Mouse (Mus musculus) midbrain, embryonic 16.5 days (tissue): ENCODE measurements around the gene Zfp280b. TPM values are rescaled to one million over a fixed set of nuclear protein-coding genes. Genes with fewer than 3 reads are reported as not detected.
"Not testable (repeated sequence)": the region's sequence is repeated elsewhere in the genome, so short reads cannot be mapped to it uniquely, and the experiment has no call there.

Source experiments
- ATAC-seq: fragments of 200-750 bp; cut with Nextera tagmentation; 2 replicates; pipeline ENCODE4 v1.8.0; 2017; ENCODE audit warnings: moderate TSS enrichment
- H3K27ac ChIP-seq: fragments of 300-500 bp; sonication (generic); 2 replicates; pipeline ENCODE4 v1.5.1; 2014; ENCODE audit warnings: mild to moderate bottlenecking, low read length, mixed read lengths
- H3K27me3 ChIP-seq: fragments of 300-500 bp; sonication (generic); 2 replicates; pipeline ENCODE4 v1.6.1; 2014; ENCODE audit warnings: low read depth, low read length, mixed read lengths; ENCODE audit not compliant: control insufficient read depth, insufficient read depth
- H3K36me3 ChIP-seq: fragments of 300-500 bp; sonication (generic); 2 replicates; pipeline ENCODE4 v1.6.1; 2014; ENCODE audit warnings: mild to moderate bottlenecking, low read length, moderate library complexity, mixed read lengths; ENCODE audit not compliant: control insufficient read depth, insufficient read depth
- H3K4me1 ChIP-seq: fragments of 300-500 bp; sonication (generic); 2 replicates; pipeline ENCODE4 v1.6.1; 2014; ENCODE audit warnings: mild to moderate bottlenecking, low read length, mixed read lengths; ENCODE audit not compliant: control insufficient read depth, insufficient read depth
- H3K4me2 ChIP-seq: fragments of 300-500 bp; sonication (generic); 2 replicates; pipeline ENCODE4 v1.6.1; 2014; ENCODE audit warnings: mild to moderate bottlenecking, low read length, mixed read lengths
- H3K4me3 ChIP-seq: fragments of 300-500 bp; sonication (generic); 2 replicates; pipeline ENCODE4 v1.5.1; 2014; ENCODE audit warnings: low read depth, mild to moderate bottlenecking, low read length, moderate library complexity, mixed read lengths
- H3K9ac ChIP-seq: fragments of 300-500 bp; sonication (generic); 2 replicates; pipeline ENCODE4 v1.6.1; 2014; ENCODE audit warnings: low read depth, low read length, mixed read lengths
- H3K9me3 ChIP-seq: fragments of 300-500 bp; sonication (generic); replicated peaks from 2 replicates; pipeline ENCODE4 v1.6.1; 2014; ENCODE audit warnings: mild to moderate bottlenecking, low read length, mixed read lengths; ENCODE audit not compliant: control insufficient read depth, poor library complexity, severe bottlenecking
- WGBS: fragments of 180-500 bp; shearing (Covaris S2); extraction: QIAGEN DNeasy Blood & Tissue Kit; methylation state at CpG from one replicate; pipeline ENCODE4 v1.1.7; 2014; 5-methylcytosine and 5-hydroxymethylcytosine counted together
- polyA plus RNA-seq: library from polyadenylated mRNA; unstranded; fragments of >200 nt; fragmentation: Nextera tagmentation; extraction: Ambion mirVana; gene quantifications from 2 replicates; pipeline ENCODE4 v1.2.1, GENCODE M21; 2015

Zfp280b gene
- 11.9 and 14.2 TPM in 2 replicates for polyA plus RNA-seq

- H3K27ac ChIP-seq, result peak within 1 kb of the TSS; percentile 83
- peak within 1 kb of the TSS; percentile 93 for H3K4me3 ChIP-seq
- no peaks in the 10 kb centered on the region for H3K9me3 ChIP-seq
- peaks cover 12% of the 10 kb centered on the region for H3K4me1 ChIP-seq
- H3K4me2 ChIP-seq, result peak within 1 kb of the TSS; percentile 91
- no peaks in the 10 kb centered on the region for H3K27me3 ChIP-seq
- 0 out of 2 replicates have a peak, but pooled peaks cover 3% of the 10 kb centered on the region for H3K36me3 ChIP-seq
- H3K9ac ChIP-seq, result peak within 1 kb of the TSS; percentile 95
- peak; percentile 98 for ATAC-seq
- under 1% methylated on average over 57 of the region's 58 CpGs for WGBS
Observed at GRCm38 (mm10) chr10:76032402-76033118, at the start of gene Zfp280b. Zfp280b (plus strand) TSS chr10:76032650.

GRCm38 (mm10) chr10:75990430-75991042 is 41.9 kb upstream of the Zfp280b start:
- no peak overlapping the region for H3K27ac ChIP-seq
- H3K4me3 ChIP-seq, result no peak overlapping the region
- H3K4me1 ChIP-seq, result no peaks in the 10 kb centered on the region
- no peaks in the 10 kb centered on the region for H3K36me3 ChIP-seq
- ATAC-seq, result no peak
- H3K4me2 ChIP-seq, result no peak overlapping the region
- 60% methylated on average over 4 of the region's 4 CpGs for WGBS
- H3K9ac ChIP-seq, result no peak overlapping the region
- no peaks in the 10 kb centered on the region for H3K27me3 ChIP-seq
- no peaks in the 10 kb centered on the region for H3K9me3 ChIP-seq

DNA sequence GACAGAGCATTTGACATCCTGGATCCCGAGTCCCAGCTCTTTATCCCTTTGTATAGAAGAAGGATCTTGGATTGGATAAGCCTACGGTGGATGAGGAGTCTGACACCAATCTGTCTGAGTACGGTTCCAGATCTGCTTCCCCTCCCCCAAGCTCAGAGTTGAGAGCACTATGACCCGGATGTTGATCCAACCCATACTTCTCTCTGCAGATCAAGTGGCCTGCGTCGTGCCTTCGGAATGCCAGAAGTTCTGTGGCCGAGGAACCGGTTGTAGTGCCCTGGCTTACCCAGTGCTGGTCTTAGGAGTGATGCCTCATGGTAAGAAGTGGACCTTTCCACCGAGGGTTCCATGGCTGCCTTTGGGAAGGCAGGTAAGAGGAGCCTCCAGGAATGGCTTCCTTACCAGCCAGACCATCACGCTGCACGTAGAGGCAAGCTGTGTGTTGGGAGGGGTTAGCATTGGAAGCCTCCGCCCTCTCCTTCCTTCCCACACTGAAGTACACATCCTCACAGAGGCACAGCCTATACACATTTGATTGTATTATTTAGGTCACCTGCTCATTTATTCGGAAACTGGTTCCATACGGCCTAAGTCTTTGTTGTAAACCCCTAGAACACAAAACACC is 38.7 kb upstream of the Zfp280b start:
- Histone ChIP-seq H3K4me3 (no peak overlapping the region), H3K4me2 (no peak overlapping the region), H3K9me3 (no peaks in the 10 kb centered on the region), H3K27ac (no peak overlapping the region), H3K9ac (no peak overlapping the region), H3K4me1 (no peaks in the 10 kb centered on the region), H3K36me3 (no peaks in the 10 kb centered on the region), H3K27me3 (no peaks in the 10 kb centered on the region)
- WGBS, result 93% methylated on average over 15 of the region's 15 CpGs
- no peak for ATAC-seq

DNA sequence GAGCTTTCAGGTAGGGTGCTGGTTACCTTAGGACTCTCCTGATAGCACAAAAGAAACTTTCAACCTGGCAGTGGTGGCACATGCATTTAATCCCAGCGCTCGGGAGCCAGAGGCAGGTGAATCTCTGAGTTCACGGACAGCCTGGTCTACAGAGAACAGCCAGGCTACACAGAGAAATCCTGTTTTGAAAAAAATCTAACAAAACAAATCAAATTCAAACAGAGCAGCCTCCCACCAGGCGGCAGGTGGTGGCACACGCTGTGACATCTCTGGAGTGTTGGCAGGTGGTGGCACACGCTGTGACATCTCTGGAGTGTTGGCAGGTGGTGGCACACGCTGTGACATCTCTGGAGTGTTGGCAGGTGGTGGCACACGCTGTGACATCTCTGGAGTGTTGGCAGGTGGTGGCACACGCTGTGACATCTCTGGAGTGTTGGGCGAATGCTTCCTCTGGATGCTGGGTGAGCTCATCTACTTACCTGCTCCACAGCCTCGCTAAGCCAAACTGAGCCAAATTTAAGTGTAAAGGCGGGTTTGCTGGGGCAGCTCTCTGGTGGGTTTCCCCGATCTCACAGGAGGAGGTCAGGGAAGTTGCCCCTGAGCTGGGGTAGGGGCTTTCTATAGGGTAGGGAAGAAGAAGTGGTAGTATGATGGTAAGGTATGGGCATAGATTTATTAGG is 37.8 kb upstream of the Zfp280b start:
- not testable (repeated sequence) for H3K36me3 ChIP-seq, H3K4me1 ChIP-seq, H3K4me2 ChIP-seq, H3K9me3 ChIP-seq, ATAC-seq, H3K4me3 ChIP-seq, H3K9ac ChIP-seq, H3K27ac ChIP-seq, H3K27me3 ChIP-seq
- 69% methylated on average over 12 of the region's 13 CpGs for WGBS

DNA sequence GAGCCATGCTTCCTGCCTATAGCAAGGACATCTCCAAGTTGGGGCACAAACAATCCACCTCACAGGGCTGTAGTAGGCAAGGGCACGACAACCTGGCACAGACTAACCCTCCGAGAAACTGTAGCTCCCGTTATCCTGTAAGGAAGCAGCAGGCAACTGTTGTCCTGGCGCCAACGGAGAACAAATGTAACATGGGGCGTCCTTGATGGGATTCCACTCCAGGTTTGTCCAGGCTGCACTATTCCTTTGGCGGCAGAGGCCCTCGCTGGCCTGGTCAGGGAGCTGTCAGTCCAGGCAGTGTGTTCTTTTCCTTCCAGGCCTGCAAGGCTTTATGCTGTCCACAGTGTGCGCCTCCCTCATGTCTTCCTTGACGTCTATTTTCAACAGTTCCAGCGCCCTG is 37.0 kb upstream of the Zfp280b start:
- no peaks in the 10 kb centered on the region for H3K9me3 ChIP-seq
- no peak overlapping the region for H3K9ac ChIP-seq
- no peak for ATAC-seq
- no peak overlapping the region for H3K4me2 ChIP-seq
- no peak overlapping the region for H3K27ac ChIP-seq
- H3K4me1 ChIP-seq, result no peaks in the 10 kb centered on the region
- WGBS, result 89% methylated on average over 11 of the region's 11 CpGs
- no peaks in the 10 kb centered on the region for H3K27me3 ChIP-seq
- H3K4me3 ChIP-seq, result no peak overlapping the region
- no peaks in the 10 kb centered on the region for H3K36me3 ChIP-seq

DNA sequence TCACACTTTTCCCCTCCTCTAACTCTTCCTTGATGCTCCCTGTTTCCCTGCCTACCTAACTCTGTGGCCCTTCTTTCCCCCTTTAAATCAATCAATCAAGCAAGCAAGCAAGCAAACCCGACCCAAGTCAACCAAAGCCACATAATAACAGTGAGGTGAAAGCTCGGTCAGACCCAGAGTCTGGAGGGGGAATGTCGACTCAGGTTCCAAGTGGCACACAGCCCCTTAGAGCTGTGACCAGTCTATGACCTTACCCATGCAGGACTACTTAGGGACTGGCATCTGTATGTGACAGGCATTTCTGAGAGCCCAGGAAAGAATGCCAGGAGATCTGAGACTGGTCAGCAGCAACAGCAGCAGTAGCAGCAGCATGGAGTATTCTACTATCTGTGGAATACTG is 36.1 kb upstream of the Zfp280b start:
- Histone ChIP-seq H3K27me3 (no peaks in the 10 kb centered on the region), H3K9ac (no peak overlapping the region), H3K36me3 (no peaks in the 10 kb centered on the region), H3K4me1 (no peaks in the 10 kb centered on the region), H3K9me3 (no peaks in the 10 kb centered on the region), H3K4me3 (no peak overlapping the region), H3K27ac (no peak overlapping the region), H3K4me2 (no peak overlapping the region)
- 81% methylated on average over 3 of the region's 3 CpGs for WGBS
- ATAC-seq, result no peak

DNA sequence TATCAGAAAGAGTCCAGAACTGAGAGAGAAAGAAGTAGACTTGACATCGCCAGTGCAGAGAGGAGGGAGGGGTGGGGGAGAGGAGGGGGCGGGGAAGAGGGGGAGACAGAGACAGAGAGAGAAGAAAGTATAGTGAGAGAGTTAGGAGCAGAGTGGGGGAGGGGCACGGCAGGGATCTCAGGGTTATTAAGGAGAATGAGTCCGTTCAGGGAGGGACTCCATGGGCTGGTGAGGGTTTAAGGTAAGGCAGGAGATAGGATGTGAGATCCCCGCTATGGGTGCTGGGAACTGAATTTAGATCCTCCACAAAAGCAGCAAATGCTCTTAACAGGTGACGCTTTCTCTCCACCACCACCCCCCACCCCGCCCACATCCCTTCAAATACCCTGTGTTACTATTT is 31.3 kb upstream of the Zfp280b start:
- WGBS, result 31% methylated on average over 7 of the region's 7 CpGs
- H3K4me3 ChIP-seq, result no peak overlapping the region
- no peaks in the 10 kb centered on the region for H3K9me3 ChIP-seq
- H3K4me1 ChIP-seq, result no peaks in the 10 kb centered on the region
- no peak overlapping the region for H3K9ac ChIP-seq
- H3K27me3 ChIP-seq, result no peaks in the 10 kb centered on the region
- no peak overlapping the region for H3K4me2 ChIP-seq
- no peak for ATAC-seq
- H3K36me3 ChIP-seq, result no peaks in the 10 kb centered on the region
- no peak overlapping the region for H3K27ac ChIP-seq

DNA sequence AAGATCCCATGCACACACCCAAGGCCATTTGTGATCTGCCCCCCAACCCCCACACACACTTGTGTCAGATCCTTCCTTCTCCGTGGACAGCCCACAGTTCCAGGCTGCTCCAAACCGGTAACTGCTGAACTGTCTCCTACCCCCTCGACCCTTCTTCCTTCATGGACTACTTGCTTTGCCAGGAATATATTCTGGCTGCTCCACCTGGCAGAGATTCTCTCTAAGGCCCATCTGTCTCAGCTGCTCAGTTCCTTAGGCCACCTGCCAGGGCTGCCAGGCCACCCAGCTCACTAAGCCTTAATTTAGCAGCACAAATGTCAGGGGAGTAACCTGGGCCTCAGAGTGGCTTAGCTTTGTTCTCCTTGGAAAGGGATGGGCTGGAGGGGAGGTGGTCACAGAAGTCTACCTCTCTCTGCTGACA is 30.3 kb upstream of the Zfp280b start:
- Histone ChIP-seq H3K27me3 (no peaks in the 10 kb centered on the region), H3K27ac (no peak overlapping the region), H3K4me2 (no peak overlapping the region), H3K4me1 (no peaks in the 10 kb centered on the region), H3K9ac (no peak overlapping the region), H3K4me3 (no peak overlapping the region), H3K9me3 (no peaks in the 10 kb centered on the region), H3K36me3 (no peaks in the 10 kb centered on the region)
- ATAC-seq, result no peak
- 30% methylated on average over 3 of the region's 3 CpGs for WGBS

GRCm38 (mm10) chr10:76002615-76003014 is 29.8 kb upstream of the Zfp280b start:
- Histone ChIP-seq H3K4me3 (no peak overlapping the region), H3K9me3 (no peaks in the 10 kb centered on the region), H3K4me1 (no peaks in the 10 kb centered on the region), H3K4me2 (no peak overlapping the region), H3K27me3 (no peaks in the 10 kb centered on the region), H3K27ac (no peak overlapping the region), H3K9ac (no peak overlapping the region), H3K36me3 (no peaks in the 10 kb centered on the region)
- WGBS, result 28% methylated on average over 2 of the region's 2 CpGs
- no peak for ATAC-seq
